Mouse (Mus musculus): ENCODE data around the gene Apol10a.
"Not testable (repeated sequence)": the region's sequence is repeated elsewhere in the genome, so short reads cannot be mapped to it uniquely, and the experiment has no call there.

DNA sequence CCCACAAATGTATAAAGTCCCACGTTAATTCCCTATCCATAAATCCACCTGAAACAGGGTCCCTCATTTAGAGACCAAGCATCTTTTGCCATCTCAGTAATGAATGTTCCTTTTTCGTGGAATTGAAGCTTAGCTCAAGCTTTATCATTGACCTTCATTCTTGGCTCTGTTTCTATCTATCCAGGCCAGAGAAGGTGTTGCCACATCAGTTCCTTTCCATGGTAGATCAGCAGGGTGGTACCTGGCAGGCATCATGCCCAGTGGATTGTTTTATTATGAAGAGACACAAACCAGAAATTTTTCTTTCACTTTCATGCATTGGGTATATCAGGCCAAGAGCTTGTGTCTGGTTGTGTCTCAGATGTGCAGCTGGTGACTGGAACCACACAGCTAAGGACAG is at the start of gene Apol10a:
- TF ChIP-seq CTCF (IDR thresholded peaks at IDR 0.05; ENCODE audit: control insufficient read depth, insufficient read depth, insufficient replicate concordance, low read depth, low read length); POLR2A (IDR thresholded peaks at IDR 0.05; ENCODE audit: control insufficient read depth, low read depth, low read length): not testable (repeated sequence)

Measured in testis, adult 2 months (tissue).